In genomic region chr15:80800765-80801164, GRCm38 (mm10) we compare ENCODE assay signal across 8 mouse cellular contexts.
DNase-seq lines count a peak whose midpoint lies in the region; ATAC-seq and TF ChIP-seq lines count a peak whose summit lies in the region.

No protein-coding gene starts in this region.

- no peak for ATAC-seq in heart, embryonic 16.5 days (replicated peaks; ENCODE audit: extremely low read depth, insufficient read depth, low FRiP score)
- no peak for ATAC-seq in liver, postnatal 0 days
- no peak for ATAC-seq in monocyte, adult 5-6 weeks (replicated peaks; ENCODE audit: insufficient number of reproducible peaks, low FRiP score, low TSS enrichment, poor library complexity, severe bottlenecking)

- 11% methylated on average over 4 of the region's 4 CpGs for WGBS in heart, embryonic 16.5 days
- WGBS in liver, postnatal 0 days (ENCODE audit: insufficient replicate concordance), result 19% methylated on average over 4 of the region's 4 CpGs

- peak overlapping the region; percentile 77 for H3K4me2 ChIP-seq in heart, embryonic 16.5 days (ENCODE audit: low read depth, low read length)
- peak overlapping the region; percentile 79 for H3K4me2 ChIP-seq in liver, postnatal 0 days (ENCODE audit: low read depth, low read length)

- peak overlapping the region; percentile 43 for H3K4me3 ChIP-seq in heart, embryonic 16.5 days (ENCODE audit: low read length)
- H3K4me3 ChIP-seq in liver, postnatal 0 days (ENCODE audit: low read depth, low read length), result peak overlapping the region; percentile 62

- TF ChIP-seq CTCF in liver, postnatal 0 days (IDR thresholded peaks at IDR 0.05; ENCODE audit: low read depth), result no peak

- H3K9ac ChIP-seq in heart, embryonic 16.5 days (ENCODE audit: low read length), result peak overlapping the region; percentile 58
- H3K9ac ChIP-seq in liver, postnatal 0 days (replicated peaks), result peak overlapping the region; percentile 66

- peaks cover 35% of the 10 kb centered on the region for H3K4me1 ChIP-seq in heart, embryonic 16.5 days (ENCODE audit: control insufficient read depth, insufficient read depth, low read length)
- H3K4me1 ChIP-seq in liver, postnatal 0 days (ENCODE audit: insufficient read depth), result peaks cover 29% of the 10 kb centered on the region

- H3K9me3 ChIP-seq in heart, embryonic 16.5 days (replicated peaks; ENCODE audit: control insufficient read depth, low read length), result no peaks in the 10 kb centered on the region
- H3K9me3 ChIP-seq in liver, postnatal 0 days (ENCODE audit: low read length), result no peaks in the 10 kb centered on the region

- DNase-seq in kidney, adult 9 months, result peak; percentile 28
- DNase-seq in kidney, adult 8-10 months, result no peak
- DNase-seq in T-cell, adult 2 months (ENCODE audit: low spot score), result peak; percentile 74
- no peak for DNase-seq in liver, postnatal 0 days
- no peak for DNase-seq in urinary bladder, postnatal 36 days (ENCODE audit: low spot score in 2 of 2)
- no peak for DNase-seq in testis, postnatal 10 days (ENCODE audit: low spot score)

- H3K27me3 ChIP-seq in heart, embryonic 16.5 days (ENCODE audit: control insufficient read depth, insufficient read depth, low read length), result no peaks in the 10 kb centered on the region
- no peaks in the 10 kb centered on the region for H3K27me3 ChIP-seq in liver, postnatal 0 days (ENCODE audit: insufficient read depth, low read length)

- H3K36me3 ChIP-seq in heart, embryonic 16.5 days (ENCODE audit: control insufficient read depth, insufficient read depth), result no peaks in the 10 kb centered on the region
- no peaks in the 10 kb centered on the region for H3K36me3 ChIP-seq in liver, postnatal 0 days (replicated peaks; ENCODE audit: insufficient read depth, low read length)

- peak overlapping the region; percentile 36 for H3K27ac ChIP-seq in heart, embryonic 16.5 days (ENCODE audit: low read length)
- H3K27ac ChIP-seq in liver, postnatal 0 days (ENCODE audit: low read depth), result peak overlapping the region; percentile 83

- no peak for TF ChIP-seq EP300 in liver, postnatal 0 days (IDR thresholded peaks at IDR 0.05; ENCODE audit: low read depth)

Comparison
In these comparisons a context has a peak if more than half of its experiments do, and no peak if none do; other contexts are left out.
1. DNase-seq: peak in kidney, adult 9 months (single experiment) and T-cell, adult 2 months (single experiment); none in kidney, adult 8-10 months (0 of 2), liver, postnatal 0 days (single experiment), urinary bladder, postnatal 36 days (0 of 2) and testis, postnatal 10 days (single experiment).